Mouse (Mus musculus) layer of hippocampus, postnatal 14 days (tissue): Measurements from ENCODE around the gene Tysnd1. TPM values are rescaled to one million over a fixed set of nuclear protein-coding genes. Genes with fewer than 3 reads are reported as not detected.

ENCODE experiments used
- DNase-seq, 2 experiments: peaks; one replicate each; pipeline ENCODE4 v3.0.0; 2021 to 2022; ENCODE audit warnings: low spot score in 2 of 2, mixed read lengths in 1 of 2
- long read RNA-seq, 2 experiments: library from polyadenylated mRNA; stranded (forward); transcript quantifications; one replicate each; pipeline ENCODE4 v2.0.0; 2021
- total RNA-seq, 2 experiments: library from RNA; stranded (reverse); gene quantifications; 2 replicates each; pipeline ENCODE4 v1.2.3; 2021

Tysnd1 gene
- total RNA-seq = 10 to 100 TPM; 26.3 to 29.6 TPM
- long read RNA-seq, experiment 1, transcript Tysnd1-201 (4 exons, 2,286 nt) = major isoform, 59 of 71 reads
- long read RNA-seq, experiment 1, partial matches to known transcripts = 1 of 71 reads
- long read RNA-seq, experiment 1, other reads (novel, unspliced or antisense) = 9 of 71 reads
- long read RNA-seq, experiment 2, transcript Tysnd1-201 (4 exons, 2,286 nt) = major isoform, 92 of 97 reads
- long read RNA-seq, experiment 2, partial matches to known transcripts = 1 of 97 reads
- long read RNA-seq, experiment 2, other reads (novel, unspliced or antisense) = 2 of 97 reads

GRCm38 (mm10) chr10:61694870-61695670, at the start of gene Tysnd1:
Gene Tysnd1, plus strand, starts transcription at chr10:61695514.
- peak; percentile 96 to 99 for DNase-seq

GRCm38 (mm10) chr10:61646557-61646956, 48.8 kb upstream of the Tysnd1 start:
- DNase-seq = no peak

GRCm38 (mm10) chr10:61647790-61648736, 47.3 kb upstream of the Tysnd1 start, which contains the start of gene Ppa1:
Gene Ppa1, plus strand, starts transcription at chr10:61648552.
- DNase-seq = peak; percentile 77 to 85

- DNase-seq = no peak
Measured at GRCm38 (mm10) chr10:61648737-61649645, 46.3 kb upstream of the Tysnd1 start.

GRCm38 (mm10) chr10:61654105-61654504, 41.2 kb upstream of the Tysnd1 start:
- DNase-seq = no peak

GRCm38 (mm10) chr10:61654691-61655090, 40.6 kb upstream of the Tysnd1 start:
- DNase-seq = no peak

GRCm38 (mm10) chr10:61655188-61655587, 40.1 kb upstream of the Tysnd1 start:
- DNase-seq = no peak

GRCm38 (mm10) chr10:61656928-61657882, 38.1 kb upstream of the Tysnd1 start:
- DNase-seq = no peak

- DNase-seq = no peak
Measured at GRCm38 (mm10) chr10:61657985-61658384, 37.3 kb upstream of the Tysnd1 start.

- no peak for DNase-seq
Measured at GRCm38 (mm10) chr10:61661887-61662286, 33.4 kb upstream of the Tysnd1 start.

- peak in 1 of 2 experiments; percentile 20 for DNase-seq
Measured at GRCm38 (mm10) chr10:61662391-61662988, 32.8 kb upstream of the Tysnd1 start.

GRCm38 (mm10) chr10:61665111-61665510, 30.2 kb upstream of the Tysnd1 start:
- no peak for DNase-seq

GRCm38 (mm10) chr10:61665651-61666050, 29.7 kb upstream of the Tysnd1 start:
- no peak for DNase-seq

GRCm38 (mm10) chr10:61669289-61669688, 26.0 kb upstream of the Tysnd1 start:
- peak in 1 of 2 experiments; percentile 54 for DNase-seq

GRCm38 (mm10) chr10:61669896-61670295, 25.4 kb upstream of the Tysnd1 start:
- no peak for DNase-seq

- DNase-seq = no peak
Measured at GRCm38 (mm10) chr10:61670758-61671157, 24.6 kb upstream of the Tysnd1 start.

- no peak for DNase-seq
Measured at GRCm38 (mm10) chr10:61675935-61676334, 19.4 kb upstream of the Tysnd1 start.

GRCm38 (mm10) chr10:61679545-61679944, 15.8 kb upstream of the Tysnd1 start:
- DNase-seq = no peak
